ENCODE assay signal across 10 mouse cellular contexts in genomic region chr11:90028746-90029145, GRCm38 (mm10). TPM values are rescaled to one million over a fixed set of nuclear protein-coding genes. Genes with fewer than 3 reads are reported as not detected.
"Had no signal": no experiment of that assay in that cellular context is flagged by ENCODE, and none has a peak within 500 bp of the region (broad histone marks: within the 10 kb centered on the region; RNA-seq: fewer than 3 reads in every experiment).

No protein-coding gene starts in this region.

- H3K4me1 ChIP-seq: liver, embryonic 13.5 days had no signal

- H3K4me3 ChIP-seq: neural tube, embryonic 13.5 days had no signal

- H3K9me3 ChIP-seq: kidney, embryonic 15.5 days; liver, embryonic 13.5 days; megakaryocyte, embryonic 14.5 days; neural tube, embryonic 13.5 days had no signal

- H3K9ac ChIP-seq: kidney, embryonic 15.5 days; liver, embryonic 13.5 days; liver, postnatal 0 days; neural tube, embryonic 13.5 days had no signal

- ATAC-seq: midbrain, embryonic 16.5 days had no signal

- DNase-seq: liver, embryonic 13.5 days; thymus, postnatal 14 days had no signal

- H3K27ac ChIP-seq: layer of hippocampus, adult 2 months; liver, embryonic 13.5 days; neural tube, embryonic 13.5 days had no signal

- H3K36me3 ChIP-seq: kidney, embryonic 15.5 days; liver, embryonic 13.5 days; neural tube, embryonic 13.5 days had no signal

- H3K4me2 ChIP-seq: midbrain, embryonic 11.5 days had no signal

RNA-seq across cellular contexts. Expression of gene Tmem100, which starts 1.4 kb away (rescaled TPM):
- polyA plus RNA-seq: macrophage had no signal
